Mouse (Mus musculus) forebrain, embryonic 12.5 days (tissue): ENCODE measurements around the gene Pex11b. TPM values are rescaled to one million over a fixed set of nuclear protein-coding genes. Genes with fewer than 3 reads are reported as not detected.
"Not testable (repeated sequence)": the region's sequence is repeated elsewhere in the genome, so short reads cannot be mapped to it uniquely, and the experiment has no call there.

Source experiments
- ATAC-seq: fragments of 200-750 bp; cut with Nextera tagmentation; 2 replicates; pipeline ENCODE4 v1.8.0; 2017; ENCODE audit warnings: moderate TSS enrichment; ENCODE audit not compliant: low FRiP score
- H3K27ac ChIP-seq: fragments of 300-500 bp; sonication (generic); 2 replicates; pipeline ENCODE4 v1.5.1; 2016; ENCODE audit warnings: mild to moderate bottlenecking
- H3K27me3 ChIP-seq: fragments of 300-500 bp; sonication (generic); 2 replicates; pipeline ENCODE4 v1.6.1; 2016; ENCODE audit warnings: mild to moderate bottlenecking
- H3K36me3 ChIP-seq: fragments of 300-500 bp; sonication (generic); replicated peaks from 2 replicates; pipeline ENCODE4 v1.6.1; 2016; ENCODE audit warnings: mild to moderate bottlenecking
- H3K4me1 ChIP-seq: fragments of 300-500 bp; sonication (generic); 2 replicates; pipeline ENCODE4 v1.6.1; 2016
- H3K4me2 ChIP-seq: fragments of 300-500 bp; sonication (generic); 2 replicates; pipeline ENCODE4 v1.6.1; 2016; ENCODE audit warnings: mild to moderate bottlenecking, moderate library complexity
- H3K4me3 ChIP-seq: fragments of 300-500 bp; sonication (generic); replicated peaks from 2 replicates; pipeline ENCODE4 v1.5.1; 2016; ENCODE audit warnings: mild to moderate bottlenecking
- H3K9ac ChIP-seq: fragments of 300-500 bp; sonication (generic); 2 replicates; pipeline ENCODE4 v1.6.1; 2016; ENCODE audit warnings: mild to moderate bottlenecking
- H3K9me3 ChIP-seq: fragments of 300-500 bp; sonication (generic); 2 replicates; pipeline ENCODE4 v1.6.1; 2016
- WGBS: fragments of 180-500 bp; shearing (Covaris S2); methylation state at CpG from one replicate; pipeline ENCODE4 v1.1.7; 2016; 5-methylcytosine and 5-hydroxymethylcytosine counted together
- polyA plus RNA-seq: library from polyadenylated mRNA; unstranded; fragments of >200 nt; fragmentation: Nextera tagmentation; extraction: Ambion mirVana; gene quantifications from 2 replicates; pipeline ENCODE4 v1.2.1, GENCODE M21; 2016

The Pex11b gene
- polyA plus RNA-seq, 1 experiment from 2014 or later: 42.1 TPM

- Histone ChIP-seq H3K4me1 (peaks cover 78% of the 10 kb centered on the region), H3K27ac (no peak overlapping the region), H3K4me3 (no peak overlapping the region), H3K36me3 (no peaks in the 10 kb centered on the region), H3K27me3 (peaks cover 37% of the 10 kb centered on the region), H3K4me2 (0 out of 2 replicates have a peak overlapping the region, but pooled peaks have one; percentile 95), H3K9ac (no peak overlapping the region), H3K9me3 (no peaks in the 10 kb centered on the region)
- WGBS: 59% methylated on average over 3 of the region's 3 CpGs
- ATAC-seq: no peak
Measured at GRCm38 (mm10) chr3:96599411-96599810, 35.8 kb upstream of the Pex11b start.

GRCm38 (mm10) chr3:96600639-96601250 lies 34.4 kb upstream of the Pex11b start, which contains the start of gene Lix1l:
Gene Lix1l (plus strand): TSS chr3:96601149.
- peak within 1 kb of the TSS; percentile 96 for H3K27ac ChIP-seq
- H3K4me1 ChIP-seq: peaks cover 80% of the 10 kb centered on the region
- peaks cover 25% of the 10 kb centered on the region for H3K27me3 ChIP-seq
- WGBS: under 1% methylated on average over 27 of the region's 27 CpGs
- peak within 1 kb of the TSS; percentile 62 for H3K4me2 ChIP-seq
- no peaks in the 10 kb centered on the region for H3K36me3 ChIP-seq
- peak within 1 kb of the TSS; percentile 96 for H3K4me3 ChIP-seq
- peak within 1 kb of the TSS; percentile 97 for H3K9ac ChIP-seq
- no peaks in the 10 kb centered on the region for H3K9me3 ChIP-seq
- peak; percentile 95 for ATAC-seq

GRCm38 (mm10) chr3:96601251-96601787 lies 33.9 kb upstream of the Pex11b start:
- Histone ChIP-seq H3K4me1 (peaks cover 77% of the 10 kb centered on the region), H3K36me3 (no peaks in the 10 kb centered on the region), H3K9ac (peak overlapping the region; percentile 97), H3K27ac (peak overlapping the region; percentile 96), H3K9me3 (no peaks in the 10 kb centered on the region), H3K4me3 (peak overlapping the region; percentile 96), H3K4me2 (peak overlapping the region; percentile 62), H3K27me3 (peaks cover 20% of the 10 kb centered on the region)
- ATAC-seq: peak; percentile 63
- WGBS: under 1% methylated on average over 22 of the region's 40 CpGs

- Histone ChIP-seq H3K4me1 (peaks cover 69% of the 10 kb centered on the region), H3K9ac (peak overlapping the region; percentile 97), H3K27ac (peak overlapping the region; percentile 96), H3K9me3 (no peaks in the 10 kb centered on the region), H3K36me3 (no peaks in the 10 kb centered on the region), H3K4me3 (peak overlapping the region; percentile 96), H3K4me2 (peak overlapping the region; percentile 62), H3K27me3 (peaks cover 12% of the 10 kb centered on the region)
- WGBS: 19% methylated on average over 10 of the region's 10 CpGs
- no peak for ATAC-seq
Measured at GRCm38 (mm10) chr3:96601941-96602703, 33.1 kb upstream of the Pex11b start.

- Histone ChIP-seq H3K4me3 (peak overlapping the region; percentile 96), H3K36me3 (no peaks in the 10 kb centered on the region; the same call in 1 of the 2 replicates), H3K9me3 (no peaks in the 10 kb centered on the region), H3K27me3 (peaks cover 9% of the 10 kb centered on the region), H3K9ac (peak overlapping the region; percentile 97), H3K4me1 (peaks cover 64% of the 10 kb centered on the region), H3K27ac (peak overlapping the region; percentile 96), H3K4me2 (peak overlapping the region; percentile 62)
- ATAC-seq: no peak
- WGBS: 44% methylated on average over 5 of the region's 5 CpGs
Measured at GRCm38 (mm10) chr3:96602704-96603084, 32.5 kb upstream of the Pex11b start.

GRCm38 (mm10) chr3:96603311-96603710 lies 31.9 kb upstream of the Pex11b start:
- peaks cover 9% of the 10 kb centered on the region for H3K27me3 ChIP-seq
- WGBS: 49% methylated on average over 5 of the region's 5 CpGs
- H3K4me3 ChIP-seq: peak overlapping the region; percentile 96
- H3K9me3 ChIP-seq: no peaks in the 10 kb centered on the region
- H3K4me1 ChIP-seq: peaks cover 58% of the 10 kb centered on the region
- H3K4me2 ChIP-seq: peak overlapping the region; percentile 62
- no peak overlapping the region for H3K27ac ChIP-seq
- peaks cover 3% of the 10 kb centered on the region; the same call in 1 of the 2 replicates for H3K36me3 ChIP-seq
- peak overlapping the region; percentile 97 for H3K9ac ChIP-seq
- ATAC-seq: no peak

- Histone ChIP-seq H3K36me3 (peaks cover 11% of the 10 kb centered on the region), H3K4me1 (peaks cover 36% of the 10 kb centered on the region)
- not testable (repeated sequence) for H3K9ac ChIP-seq, H3K9me3 ChIP-seq, H3K4me2 ChIP-seq, ATAC-seq, H3K4me3 ChIP-seq, H3K27me3 ChIP-seq, H3K27ac ChIP-seq
- WGBS: 91% methylated on average over 4 of the region's 4 CpGs
Measured at GRCm38 (mm10) chr3:96606007-96606406, 29.2 kb upstream of the Pex11b start.

- WGBS: 95% methylated on average over 4 of the region's 4 CpGs
- Histone ChIP-seq H3K4me1 (peaks cover 36% of the 10 kb centered on the region), H3K27me3 (no peaks in the 10 kb centered on the region), H3K27ac (no peak overlapping the region), H3K9ac (no peak overlapping the region), H3K4me3 (no peak overlapping the region), H3K9me3 (no peaks in the 10 kb centered on the region), H3K36me3 (peaks cover 11% of the 10 kb centered on the region), H3K4me2 (no peak overlapping the region)
- ATAC-seq: no peak
Measured at GRCm38 (mm10) chr3:96606618-96607017, 28.6 kb upstream of the Pex11b start.

GRCm38 (mm10) chr3:96617941-96618340 lies 17.2 kb upstream of the Pex11b start:
- Histone ChIP-seq H3K27me3 (no peaks in the 10 kb centered on the region), H3K36me3 (peaks cover 76% of the 10 kb centered on the region), H3K4me2 (no peak overlapping the region), H3K9me3 (no peaks in the 10 kb centered on the region), H3K4me1 (no peaks in the 10 kb centered on the region), H3K9ac (no peak overlapping the region), H3K4me3 (no peak overlapping the region), H3K27ac (no peak overlapping the region)
- no peak for ATAC-seq
- 91% methylated on average over 3 of the region's 3 CpGs for WGBS

- no peaks in the 10 kb centered on the region for H3K9me3 ChIP-seq
- H3K4me2 ChIP-seq: no peak overlapping the region
- no peak overlapping the region for H3K4me3 ChIP-seq
- no peak overlapping the region for H3K27ac ChIP-seq
- 90% methylated on average over 4 of the region's 4 CpGs for WGBS
- H3K27me3 ChIP-seq: no peaks in the 10 kb centered on the region
- H3K9ac ChIP-seq: no peak overlapping the region
- no peak for ATAC-seq
- peaks cover 79% of the 10 kb centered on the region for H3K36me3 ChIP-seq
- no peaks in the 10 kb centered on the region for H3K4me1 ChIP-seq
Measured at GRCm38 (mm10) chr3:96623201-96623600, 12.0 kb upstream of the Pex11b start.

- Histone ChIP-seq H3K27ac (peak within 1 kb of the TSS; percentile 54), H3K4me2 (peak within 1 kb of the TSS; percentile 80), H3K27me3 (no peaks in the 10 kb centered on the region), H3K4me3 (peak within 1 kb of the TSS; percentile 61), H3K36me3 (peaks cover 48% of the 10 kb centered on the region), H3K9ac (peak within 1 kb of the TSS; percentile 70), H3K4me1 (peaks cover 20% of the 10 kb centered on the region), H3K9me3 (no peaks in the 10 kb centered on the region)
- peak; percentile 95 for ATAC-seq
- WGBS: 1% methylated on average over 48 of the region's 48 CpGs
Measured at GRCm38 (mm10) chr3:96629729-96630600, 5.2 kb upstream of the Pex11b start, which contains the start of gene Rbm8a. Gene Rbm8a (plus strand): TSS chr3:96629933.

GRCm38 (mm10) chr3:96632058-96632457 lies 3.1 kb upstream of the Pex11b start:
- Histone ChIP-seq H3K9me3 (no peaks in the 10 kb centered on the region), H3K27ac (no peak overlapping the region), H3K4me2 (no peak overlapping the region), H3K9ac (no peak overlapping the region), H3K36me3 (peaks cover 31% of the 10 kb centered on the region), H3K4me1 (peaks cover 36% of the 10 kb centered on the region), H3K4me3 (no peak overlapping the region), H3K27me3 (no peaks in the 10 kb centered on the region)
- ATAC-seq: no peak
